Mouse (Mus musculus) lung, postnatal 14 days (tissue): ENCODE data around the gene Amigo2.

Experiments
- DNase-seq: peaks from one replicate; pipeline ENCODE4 v3.0.0; 2021

Amigo2 gene

GRCm38 (mm10) chr15:97246911-97247790, at the start of gene Amigo2, which contains the start of gene Pced1b:
Amigo2 (minus strand) TSS chr15:97247287.
Pced1b (plus strand) TSS chr15:97247107.
- DNase-seq = peak; percentile 67

GRCm38 (mm10) chr15:97291291-97292050, 44.4 kb upstream of the Amigo2 start:
- no peak for DNase-seq

GRCm38 (mm10) chr15:97290351-97290750, 43.3 kb upstream of the Amigo2 start:
- DNase-seq = no peak

GRCm38 (mm10) chr15:97289176-97289575, 42.1 kb upstream of the Amigo2 start:
- no peak for DNase-seq

GRCm38 (mm10) chr15:97288690-97289089, 41.6 kb upstream of the Amigo2 start:
- DNase-seq = no peak

- DNase-seq = no peak
Measured at GRCm38 (mm10) chr15:97287436-97288143, 40.5 kb upstream of the Amigo2 start.

- DNase-seq = no peak
Measured at GRCm38 (mm10) chr15:97286731-97287130, 39.6 kb upstream of the Amigo2 start.

GRCm38 (mm10) chr15:97285665-97286212, 38.7 kb upstream of the Amigo2 start:
- DNase-seq = no peak

GRCm38 (mm10) chr15:97284201-97284600, 37.1 kb upstream of the Amigo2 start:
- DNase-seq = no peak

GRCm38 (mm10) chr15:97282572-97282881, 35.4 kb upstream of the Amigo2 start:
- DNase-seq = no peak

GRCm38 (mm10) chr15:97281712-97282571, 34.9 kb upstream of the Amigo2 start:
- DNase-seq = no peak

GRCm38 (mm10) chr15:97280776-97281175, 33.7 kb upstream of the Amigo2 start:
- DNase-seq = no peak

- no peak for DNase-seq
Measured at GRCm38 (mm10) chr15:97280131-97280530, 33.0 kb upstream of the Amigo2 start.

GRCm38 (mm10) chr15:97278340-97278948, 31.4 kb upstream of the Amigo2 start:
- no peak for DNase-seq

- DNase-seq = no peak
Measured at GRCm38 (mm10) chr15:97277328-97277727, 30.2 kb upstream of the Amigo2 start.

GRCm38 (mm10) chr15:97276660-97277153, 29.6 kb upstream of the Amigo2 start:
- no peak for DNase-seq

- DNase-seq = no peak
Measured at GRCm38 (mm10) chr15:97275626-97276395, 28.7 kb upstream of the Amigo2 start.

- DNase-seq = no peak
Measured at GRCm38 (mm10) chr15:97272831-97273230, 25.7 kb upstream of the Amigo2 start.

GRCm38 (mm10) chr15:97271985-97272697, 25.1 kb upstream of the Amigo2 start:
- no peak for DNase-seq
